Comparison of ENCODE assay signal across 9 mouse cellular contexts in the genomic region with DNA sequence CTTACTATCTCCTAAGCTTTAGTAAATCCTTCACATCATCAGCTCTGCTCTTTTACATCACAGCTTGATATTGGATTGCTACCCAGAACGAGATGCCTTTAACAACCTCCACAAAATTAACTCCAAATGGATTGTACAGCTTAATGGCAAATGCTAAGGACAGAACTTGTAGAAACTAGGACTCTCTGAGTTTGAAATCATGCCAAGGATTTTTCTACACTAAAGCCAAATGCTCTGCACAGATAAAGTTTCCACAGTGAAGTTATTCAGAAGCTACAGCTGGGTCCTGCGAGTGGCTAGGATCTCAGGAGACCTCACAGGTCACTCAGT. TPM values are rescaled to one million over a fixed set of nuclear protein-coding genes. Genes with fewer than 3 reads are reported as not detected.
DNase-seq lines count a peak whose midpoint lies in the region; ATAC-seq and TF ChIP-seq lines count a peak whose summit lies in the region.
"Had no signal": no experiment of that assay in that cellular context is flagged by ENCODE, and none has a peak within 500 bp of the region (broad histone marks: within the 10 kb centered on the region; RNA-seq: fewer than 3 reads in every experiment).

No protein-coding gene starts in this region.

- H3K27ac ChIP-seq in lung, embryonic 14.5 days (ENCODE audit: low read depth): no peak overlapping the region
- H3K27ac ChIP-seq in limb, embryonic 10.5 days: no peak overlapping the region
- H3K27ac ChIP-seq in olfactory bulb, adult 2 months (ENCODE audit: insufficient read depth, low read depth, low read length): no peak overlapping the region

- 25% methylated on average over 2 of the region's 2 CpGs for WGBS in lung, embryonic 14.5 days
- 32% methylated on average over 2 of the region's 2 CpGs for WGBS in lung, adult 2 months
- WGBS in limb, embryonic 10.5 days: 53% methylated on average over 2 of the region's 2 CpGs
- WGBS in olfactory bulb, adult 2 months: 21% methylated on average over 2 of the region's 2 CpGs

- H3K4me3 ChIP-seq in lung, embryonic 14.5 days (ENCODE audit: low read depth, low read length): peak overlapping the region; percentile 33; the same call in 1 of the 2 replicates
- no peak overlapping the region for H3K4me3 ChIP-seq in lung, adult 2 months (replicated peaks; ENCODE audit: extremely low read depth, low read depth, low read length)
- H3K4me3 ChIP-seq in limb, embryonic 10.5 days: peak overlapping the region; percentile 51
- H3K4me3 ChIP-seq in olfactory bulb, adult 2 months (ENCODE audit: insufficient read depth, low read depth, low read length): peak overlapping the region; percentile 25

- TF ChIP-seq CTCF in lung, embryonic 14.5 days (IDR thresholded peaks at IDR 0.05; ENCODE audit: low read depth): no peak
- no peak for TF ChIP-seq CTCF in lung, adult 2 months (IDR thresholded peaks at IDR 0.05; ENCODE audit: insufficient read depth, low read length)
- TF ChIP-seq CTCF in olfactory bulb, adult 2 months (IDR thresholded peaks at IDR 0.05; ENCODE audit: insufficient read depth, low read depth, low read length): no peak

- TF ChIP-seq POLR2A in lung, adult 2 months (IDR thresholded peaks at IDR 0.05; ENCODE audit: borderline replicate concordance, extremely low read depth, low read depth, low read length): no peak
- TF ChIP-seq POLR2A in olfactory bulb, adult 2 months (IDR thresholded peaks at IDR 0.05; ENCODE audit: insufficient read depth, low read depth, low read length): no peak

- no peaks in the 10 kb centered on the region for H3K36me3 ChIP-seq in lung, embryonic 14.5 days (ENCODE audit: insufficient read depth)
- H3K36me3 ChIP-seq in limb, embryonic 10.5 days: no peaks in the 10 kb centered on the region

- peak; percentile 57 for DNase-seq in lung, embryonic 14.5 days
- DNase-seq in lung, adult 2 months: no peak
- DNase-seq in fibroblast of lung, adult 2 months (ENCODE audit: low read depth): peak; percentile 2
- DNase-seq in limb, embryonic 10.5 days (ENCODE audit: low spot score): no peak
- no peak for DNase-seq in left cerebral cortex, adult 9 months (ENCODE audit: low spot score in 2 of 2)
- DNase-seq in adrenal gland, postnatal 25 days: no peak
- DNase-seq in B cell, adult 2 months: no peak

- H3K27me3 ChIP-seq in lung, embryonic 14.5 days (ENCODE audit: insufficient read depth, low read length): no peaks in the 10 kb centered on the region
- H3K27me3 ChIP-seq in limb, embryonic 10.5 days (ENCODE audit: low read depth, poor library complexity, severe bottlenecking): no peaks in the 10 kb centered on the region

- H3K4me2 ChIP-seq in lung, embryonic 14.5 days: peak overlapping the region; percentile 58

- H3K9ac ChIP-seq in lung, embryonic 14.5 days: no peak overlapping the region

- H3K4me1 ChIP-seq in lung, embryonic 14.5 days (ENCODE audit: insufficient read depth): 0 out of 2 replicates have a peak, but pooled peaks cover 2% of the 10 kb centered on the region
- no peaks in the 10 kb centered on the region for H3K4me1 ChIP-seq in lung, adult 2 months (ENCODE audit: control insufficient read depth, insufficient read depth, low read length)
- H3K4me1 ChIP-seq in limb, embryonic 10.5 days: peaks cover 12% of the 10 kb centered on the region; the same call in 1 of the 2 replicates
- peaks cover 6% of the 10 kb centered on the region for H3K4me1 ChIP-seq in olfactory bulb, adult 2 months (ENCODE audit: control insufficient read depth, insufficient read depth, low read length)

- no peaks in the 10 kb centered on the region for H3K9me3 ChIP-seq in lung, embryonic 14.5 days (ENCODE audit: low read depth, low read length)
- H3K9me3 ChIP-seq in limb, embryonic 10.5 days (replicated peaks): no peaks in the 10 kb centered on the region

- no peak for ATAC-seq in lung, embryonic 14.5 days (ENCODE audit: insufficient read depth)

RNA-seq across cellular contexts. Expression of gene Gm17332, which starts 13.5 kb away (rescaled TPM):
- polyA plus RNA-seq in lung, embryonic 14.5 days (2014; fragmentation: Nextera tagmentation; extraction: Ambion mirVana): not detected in 2 replicates
- polyA plus RNA-seq in lung, adult 2 months (2012; rRNA removed): not detected in 2 replicates
- polyA plus RNA-seq in limb, embryonic 10.5 days (2016; fragmentation: Nextera tagmentation; extraction: Ambion mirVana): not detected in 2 replicates
- polyA plus RNA-seq in olfactory bulb, adult 2 months (2012; ENCODE audit: insufficient read depth, insufficient read length, low replicate concordance, missing spikeins): not detected in 2 replicates
- total RNA-seq in adrenal gland, postnatal 25 days (2021): not detected in 2 replicates
- total RNA-seq: hematopoietic stem cell, adult 5-6 weeks had no signal

Comparison
In these comparisons a context has a peak if more than half of its experiments do, and no peak if none do; other contexts are left out.
1. DNase-seq: peak in lung, embryonic 14.5 days (single experiment) and fibroblast of lung, adult 2 months (single experiment); none in lung, adult 2 months (single experiment), limb, embryonic 10.5 days (single experiment), left cerebral cortex, adult 9 months (0 of 2), adrenal gland, postnatal 25 days (single experiment) and B cell, adult 2 months (0 of 2).